Mouse (Mus musculus) embryonic fibroblast, embryonic 13.5 days (primary cell): Measurements from ENCODE around the gene Cdkn3.

Source experiments
- CTCF ChIP-seq: IDR thresholded peaks from 2 replicates; pipeline ENCODE4 v1.5.1; 2011; ENCODE audit warnings: mild to moderate bottlenecking, control low read depth, low read length, moderate library complexity, borderline replicate concordance; ENCODE audit not compliant: insufficient read depth
- POLR2A ChIP-seq: IDR thresholded peaks from 2 replicates; pipeline ENCODE4 v1.6.1; 2011; ENCODE audit warnings: low read depth, mild to moderate bottlenecking, control low read depth, low read length, moderate library complexity

DNA sequence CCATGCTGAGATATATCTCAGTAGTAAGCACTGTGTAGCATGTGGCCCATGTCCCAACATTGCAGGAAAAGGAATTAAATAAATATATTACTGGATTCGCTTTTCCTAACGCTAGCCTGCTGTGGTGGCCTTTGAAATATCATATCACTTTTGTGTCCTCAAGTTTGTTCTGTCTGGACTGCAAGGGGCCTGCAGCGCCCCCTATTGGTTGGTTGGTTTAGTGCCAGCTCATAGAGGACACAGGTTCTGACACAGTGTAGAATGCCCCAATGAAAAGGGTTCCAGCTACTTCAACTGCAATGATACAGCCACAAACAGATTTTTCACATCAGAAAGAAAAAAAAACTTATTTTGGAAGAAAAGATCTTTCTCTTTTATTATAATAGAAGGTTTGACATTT lies 34.6 kb upstream of the Cdkn3 start:
- no peak for TF ChIP-seq POLR2A
- no peak for TF ChIP-seq CTCF
